Mouse (Mus musculus) stomach, postnatal 0 days (tissue): Measurements from ENCODE around the gene Gm42372. TPM values are rescaled to one million over a fixed set of nuclear protein-coding genes. Genes with fewer than 3 reads are reported as not detected.

Experiments used
- ATAC-seq: fragments of 200-750 bp; cut with Nextera tagmentation; 2 replicates; pipeline ENCODE4 v1.8.0; 2017; ENCODE audit not compliant: low FRiP score, low TSS enrichment
- DNase-seq: peaks from one replicate; pipeline ENCODE4 v3.0.0-alpha.2; 2016; ENCODE audit warnings: low spot score
- H3K27ac ChIP-seq: fragments of 300-500 bp; sonication (generic); replicated peaks from 2 replicates; pipeline ENCODE4 v1.5.1; 2014; ENCODE audit warnings: mild to moderate bottlenecking, control low read depth
- H3K27me3 ChIP-seq: fragments of 300-500 bp; sonication (generic); 2 replicates; pipeline ENCODE4 v1.6.1; 2014; ENCODE audit warnings: low read length; ENCODE audit not compliant: control insufficient read depth, insufficient read depth
- H3K36me3 ChIP-seq: fragments of 300-500 bp; sonication (generic); 2 replicates; pipeline ENCODE4 v1.6.1; 2014; ENCODE audit warnings: low read length, mixed read lengths; ENCODE audit not compliant: control insufficient read depth, insufficient read depth
- H3K4me1 ChIP-seq: fragments of 300-500 bp; sonication (generic); replicated peaks from 2 replicates; pipeline ENCODE4 v1.6.1; 2014; ENCODE audit warnings: antibody characterized with exemption; ENCODE audit not compliant: control insufficient read depth, insufficient read depth
- H3K4me2 ChIP-seq: fragments of 300-500 bp; sonication (generic); replicated peaks from 2 replicates; pipeline ENCODE4 v1.6.1; 2014; ENCODE audit warnings: low read depth, mild to moderate bottlenecking, control low read depth, moderate library complexity
- H3K4me3 ChIP-seq: fragments of 300-500 bp; sonication (generic); 2 replicates; pipeline ENCODE4 v1.5.1; 2014; ENCODE audit warnings: low read depth, low read length, control low read depth
- H3K9ac ChIP-seq: fragments of 300-500 bp; sonication (generic); 2 replicates; pipeline ENCODE4 v1.6.1; 2014; ENCODE audit warnings: mild to moderate bottlenecking, low read length, control low read depth, mixed read lengths
- H3K9me3 ChIP-seq: fragments of 300-500 bp; sonication (generic); 2 replicates; pipeline ENCODE4 v1.6.1; 2016; ENCODE audit warnings: low read length; ENCODE audit not compliant: control insufficient read depth
- CTCF ChIP-seq: IDR thresholded peaks from 2 replicates; pipeline ENCODE4 v1.5.1; 2016; ENCODE audit warnings: antibody characterized with exemption, low read depth, mild to moderate bottlenecking, moderate library complexity
- EP300 ChIP-seq: optimal IDR thresholded peaks from 2 replicates; pipeline ENCODE3; 2016; ENCODE audit warnings: antibody characterized with exemption
- WGBS: fragments of 180-500 bp; shearing (Covaris S2); extraction: QIAGEN DNeasy Blood & Tissue Kit; methylation state at CpG from one replicate; pipeline ENCODE4 v1.1.7; 2014; 5-methylcytosine and 5-hydroxymethylcytosine counted together
- polyA plus RNA-seq: library from polyadenylated mRNA; unstranded; fragments of >200 nt; fragmentation: Nextera tagmentation; extraction: Ambion mirVana; gene quantifications from 2 replicates; pipeline ENCODE4 v1.2.1, GENCODE M21; 2015

The Gm42372 gene
- polyA plus RNA-seq, 1 experiment from 2014 or later = 0.15 TPM

- H3K4me3 ChIP-seq = peak within 1 kb of the TSS; percentile 56
- H3K27me3 ChIP-seq = no peaks in the 10 kb centered on the region
- no peaks in the 10 kb centered on the region for H3K9me3 ChIP-seq
- 0 out of 2 replicates have a peak within 1 kb of the TSS, but pooled peaks have one; percentile 30 for H3K27ac ChIP-seq
- no peaks in the 10 kb centered on the region for H3K36me3 ChIP-seq
- H3K9ac ChIP-seq = peak within 1 kb of the TSS; percentile 67
- ATAC-seq (peak; percentile 77), DNase-seq (peak; percentile 73)
- 13% methylated on average over 36 of the region's 36 CpGs for WGBS
- H3K4me2 ChIP-seq = peak within 1 kb of the TSS; percentile 81
- H3K4me1 ChIP-seq = peaks cover 10% of the 10 kb centered on the region
- no peak for TF ChIP-seq CTCF
- TF ChIP-seq EP300 = no peak
Measured at GRCm38 (mm10) chr7:16944061-16944807, 38.7 kb upstream of the Gm42372 start, which contains the start of gene Pnmal2. Gene Pnmal2, plus strand, starts transcription at chr7:16944682.

- Histone ChIP-seq H3K4me1 (peaks cover 10% of the 10 kb centered on the region), H3K4me2 (peak overlapping the region; percentile 81), H3K9me3 (no peaks in the 10 kb centered on the region), H3K4me3 (peak overlapping the region; percentile 56), H3K9ac (peak overlapping the region; percentile 67), H3K27me3 (no peaks in the 10 kb centered on the region), H3K36me3 (no peaks in the 10 kb centered on the region), H3K27ac (0 out of 2 replicates have a peak overlapping the region, but pooled peaks have one; percentile 30)
- no peak for ATAC-seq
- TF ChIP-seq EP300 (no peak), CTCF (no peak)
- no peak for DNase-seq
- 5% methylated on average over 22 of the region's 22 CpGs for WGBS
Measured at GRCm38 (mm10) chr7:16944808-16945315, 38.0 kb upstream of the Gm42372 start.

GRCm38 (mm10) chr7:16945419-16945818 is 37.5 kb upstream of the Gm42372 start:
- H3K27ac ChIP-seq = no peak overlapping the region
- peak overlapping the region; percentile 67; the same call in 1 of the 2 replicates for H3K9ac ChIP-seq
- H3K36me3 ChIP-seq = no peaks in the 10 kb centered on the region
- peak overlapping the region; percentile 56 for H3K4me3 ChIP-seq
- no peaks in the 10 kb centered on the region for H3K27me3 ChIP-seq
- no peak for TF ChIP-seq CTCF
- TF ChIP-seq EP300 = no peak
- peaks cover 10% of the 10 kb centered on the region for H3K4me1 ChIP-seq
- ATAC-seq (no peak), DNase-seq (no peak)
- H3K4me2 ChIP-seq = peak overlapping the region; percentile 81
- 34% methylated on average over 17 of the region's 17 CpGs for WGBS
- H3K9me3 ChIP-seq = no peaks in the 10 kb centered on the region

GRCm38 (mm10) chr7:16946441-16947348 is 36.2 kb upstream of the Gm42372 start:
- Histone ChIP-seq H3K4me3 (peak overlapping the region; percentile 27), H3K27ac (no peak overlapping the region), H3K4me2 (peak overlapping the region; percentile 56), H3K36me3 (no peaks in the 10 kb centered on the region), H3K27me3 (no peaks in the 10 kb centered on the region), H3K9ac (peak overlapping the region; percentile 51), H3K4me1 (peaks cover 10% of the 10 kb centered on the region), H3K9me3 (no peaks in the 10 kb centered on the region)
- WGBS = 22% methylated on average over 53 of the region's 53 CpGs
- DNase-seq (peak; percentile 46), ATAC-seq (no peak)
- TF ChIP-seq EP300 (no peak), CTCF (peak; percentile 31)

GRCm38 (mm10) chr7:16947349-16947895 is 35.5 kb upstream of the Gm42372 start:
- WGBS = 16% methylated on average over 21 of the region's 22 CpGs
- Histone ChIP-seq H3K4me1 (peaks cover 10% of the 10 kb centered on the region), H3K9me3 (no peaks in the 10 kb centered on the region), H3K36me3 (no peaks in the 10 kb centered on the region), H3K27ac (no peak overlapping the region), H3K9ac (peak overlapping the region; percentile 51; the same call in 1 of the 2 replicates), H3K27me3 (no peaks in the 10 kb centered on the region), H3K4me2 (peak overlapping the region; percentile 56), H3K4me3 (peak overlapping the region; percentile 27)
- no peak for DNase-seq
- TF ChIP-seq CTCF (no peak), EP300 (no peak)
- ATAC-seq = no peak
